Mouse (Mus musculus): Measurements from ENCODE around the gene Chrna9. TPM values are rescaled to one million over a fixed set of nuclear protein-coding genes. Genes with fewer than 3 reads are reported as not detected.

The Chrna9 gene
- not detected in 2 replicates for polyA plus RNA-seq (2015; fragmentation: Nextera tagmentation; extraction: Ambion mirVana)

GRCm38 (mm10) chr5:65934783-65935182 lies at the start of gene Chrna9:
Chrna9 (plus strand) TSS chr5:65934921.
- no peaks in the 10 kb centered on the region for H3K27me3 ChIP-seq (replicated peaks)
- ATAC-seq (replicated peaks) = no peak
- H3K27ac ChIP-seq = no peak within 1 kb of the TSS
- no peak within 1 kb of the TSS for H3K9ac ChIP-seq
- no peak within 1 kb of the TSS for H3K4me3 ChIP-seq
- no peak within 1 kb of the TSS for H3K4me2 ChIP-seq
- no peaks in the 10 kb centered on the region for H3K9me3 ChIP-seq
- 86% methylated on average over 5 of the region's 5 CpGs for WGBS
- H3K36me3 ChIP-seq (replicated peaks) = no peaks in the 10 kb centered on the region
- no peaks in the 10 kb centered on the region for H3K4me1 ChIP-seq

- Histone ChIP-seq H3K4me2 (no peak overlapping the region), H3K4me3 (no peak overlapping the region), H3K36me3 (replicated peaks) (no peaks in the 10 kb centered on the region), H3K9me3 (no peaks in the 10 kb centered on the region), H3K27me3 (replicated peaks) (no peaks in the 10 kb centered on the region), H3K27ac (no peak overlapping the region), H3K4me1 (no peaks in the 10 kb centered on the region), H3K9ac (no peak overlapping the region)
- 32% methylated on average over 15 of the region's 15 CpGs for WGBS
- ATAC-seq (replicated peaks) = no peak
Observed at GRCm38 (mm10) chr5:65885699-65886443, 48.9 kb upstream of the Chrna9 start.

GRCm38 (mm10) chr5:65888102-65888501 lies 46.6 kb upstream of the Chrna9 start:
- H3K9ac ChIP-seq = no peak overlapping the region
- H3K36me3 ChIP-seq (replicated peaks) = no peaks in the 10 kb centered on the region
- H3K4me1 ChIP-seq = no peaks in the 10 kb centered on the region
- no peaks in the 10 kb centered on the region for H3K9me3 ChIP-seq
- 95% methylated on average over 5 of the region's 5 CpGs for WGBS
- H3K27ac ChIP-seq = no peak overlapping the region
- H3K27me3 ChIP-seq (replicated peaks) = no peaks in the 10 kb centered on the region
- ATAC-seq (replicated peaks) = no peak
- no peak overlapping the region for H3K4me2 ChIP-seq
- no peak overlapping the region for H3K4me3 ChIP-seq

GRCm38 (mm10) chr5:65888998-65889397 lies 45.7 kb upstream of the Chrna9 start:
- Histone ChIP-seq H3K4me2 (no peak overlapping the region), H3K27ac (no peak overlapping the region), H3K4me1 (no peaks in the 10 kb centered on the region), H3K36me3 (replicated peaks) (no peaks in the 10 kb centered on the region), H3K4me3 (no peak overlapping the region), H3K9ac (no peak overlapping the region), H3K27me3 (replicated peaks) (no peaks in the 10 kb centered on the region), H3K9me3 (no peaks in the 10 kb centered on the region)
- 78% methylated on average over 5 of the region's 5 CpGs for WGBS
- ATAC-seq (replicated peaks) = no peak

GRCm38 (mm10) chr5:65891251-65891826 lies 43.4 kb upstream of the Chrna9 start:
- H3K36me3 ChIP-seq (replicated peaks) = no peaks in the 10 kb centered on the region
- WGBS = 67% methylated on average over 14 of the region's 14 CpGs
- no peak overlapping the region for H3K27ac ChIP-seq
- ATAC-seq (replicated peaks) = no peak
- H3K4me1 ChIP-seq = no peaks in the 10 kb centered on the region
- no peaks in the 10 kb centered on the region for H3K9me3 ChIP-seq
- no peaks in the 10 kb centered on the region for H3K27me3 ChIP-seq (replicated peaks)
- H3K9ac ChIP-seq = no peak overlapping the region
- no peak overlapping the region for H3K4me3 ChIP-seq
- H3K4me2 ChIP-seq = no peak overlapping the region

GRCm38 (mm10) chr5:65895121-65895692 lies 39.5 kb upstream of the Chrna9 start:
- WGBS = 90% methylated on average over 6 of the region's 6 CpGs
- no peaks in the 10 kb centered on the region for H3K27me3 ChIP-seq (replicated peaks)
- ATAC-seq (replicated peaks) = no peak
- H3K9ac ChIP-seq = no peak overlapping the region
- no peaks in the 10 kb centered on the region for H3K4me1 ChIP-seq
- H3K4me3 ChIP-seq = no peak overlapping the region
- H3K4me2 ChIP-seq = no peak overlapping the region
- H3K9me3 ChIP-seq = no peaks in the 10 kb centered on the region
- no peaks in the 10 kb centered on the region for H3K36me3 ChIP-seq (replicated peaks)
- no peak overlapping the region for H3K27ac ChIP-seq

GRCm38 (mm10) chr5:65895764-65896163 lies 39.0 kb upstream of the Chrna9 start:
- Histone ChIP-seq H3K4me3 (no peak overlapping the region), H3K36me3 (replicated peaks) (no peaks in the 10 kb centered on the region), H3K9ac (no peak overlapping the region), H3K9me3 (no peaks in the 10 kb centered on the region), H3K4me2 (no peak overlapping the region), H3K27ac (no peak overlapping the region), H3K27me3 (replicated peaks) (no peaks in the 10 kb centered on the region), H3K4me1 (no peaks in the 10 kb centered on the region)
- 64% methylated on average over 7 of the region's 7 CpGs for WGBS
- no peak for ATAC-seq (replicated peaks)

- Histone ChIP-seq H3K9ac (no peak overlapping the region), H3K27me3 (replicated peaks) (no peaks in the 10 kb centered on the region), H3K9me3 (no peaks in the 10 kb centered on the region), H3K4me1 (no peaks in the 10 kb centered on the region), H3K27ac (no peak overlapping the region), H3K4me3 (no peak overlapping the region), H3K4me2 (no peak overlapping the region), H3K36me3 (replicated peaks) (no peaks in the 10 kb centered on the region)
- WGBS = 94% methylated on average over 2 of the region's 2 CpGs
- no peak for ATAC-seq (replicated peaks)
Observed at GRCm38 (mm10) chr5:65897731-65898130, 37.0 kb upstream of the Chrna9 start.

GRCm38 (mm10) chr5:65898683-65899082 lies 36.0 kb upstream of the Chrna9 start:
- no peaks in the 10 kb centered on the region for H3K9me3 ChIP-seq
- no peak for ATAC-seq (replicated peaks)
- no peak overlapping the region for H3K4me3 ChIP-seq
- H3K27me3 ChIP-seq (replicated peaks) = no peaks in the 10 kb centered on the region
- no peak overlapping the region for H3K4me2 ChIP-seq
- no peaks in the 10 kb centered on the region for H3K4me1 ChIP-seq
- no peak overlapping the region for H3K27ac ChIP-seq
- H3K36me3 ChIP-seq (replicated peaks) = no peaks in the 10 kb centered on the region
- 87% methylated on average over 3 of the region's 3 CpGs for WGBS
- H3K9ac ChIP-seq = no peak overlapping the region

- Histone ChIP-seq H3K27ac (no peak overlapping the region), H3K36me3 (replicated peaks) (no peaks in the 10 kb centered on the region)
- 83% methylated on average over 6 of the region's 6 CpGs for WGBS
Observed at GRCm38 (mm10) chr5:65900113-65900512, 34.6 kb upstream of the Chrna9 start.

GRCm38 (mm10) chr5:65900862-65901265 lies 33.9 kb upstream of the Chrna9 start:
- no peak for ATAC-seq (replicated peaks)
- H3K27ac ChIP-seq = no peak overlapping the region
- 71% methylated on average over 7 of the region's 7 CpGs for WGBS

More at GRCm38 (mm10) chr5:65900113-65900512, 34.6 kb upstream of the Chrna9 start:
- ATAC-seq (replicated peaks) = no peak
- Histone ChIP-seq H3K27me3 (replicated peaks) (no peaks in the 10 kb centered on the region), H3K9ac (no peak overlapping the region), H3K4me3 (no peak overlapping the region), H3K4me2 (no peak overlapping the region), H3K4me1 (no peaks in the 10 kb centered on the region), H3K9me3 (no peaks in the 10 kb centered on the region)

GRCm38 (mm10) chr5:65901868-65902418 lies 32.8 kb upstream of the Chrna9 start:
- no peak for ATAC-seq (replicated peaks)
- no peak overlapping the region for H3K4me2 ChIP-seq
- no peaks in the 10 kb centered on the region for H3K4me1 ChIP-seq
- no peaks in the 10 kb centered on the region for H3K9me3 ChIP-seq
- no peak overlapping the region for H3K27ac ChIP-seq
- 92% methylated on average over 10 of the region's 10 CpGs for WGBS
- no peaks in the 10 kb centered on the region for H3K36me3 ChIP-seq (replicated peaks)
- no peak overlapping the region for H3K4me3 ChIP-seq
- H3K27me3 ChIP-seq (replicated peaks) = no peaks in the 10 kb centered on the region
- H3K9ac ChIP-seq = no peak overlapping the region

More at GRCm38 (mm10) chr5:65900862-65901265, 33.9 kb upstream of the Chrna9 start:
- H3K4me3 ChIP-seq = no peak overlapping the region
- no peaks in the 10 kb centered on the region for H3K4me1 ChIP-seq
- no peak overlapping the region for H3K9ac ChIP-seq
- no peak overlapping the region for H3K4me2 ChIP-seq
- no peaks in the 10 kb centered on the region for H3K36me3 ChIP-seq (replicated peaks)
- H3K9me3 ChIP-seq = no peaks in the 10 kb centered on the region
- H3K27me3 ChIP-seq (replicated peaks) = no peaks in the 10 kb centered on the region

Data from midbrain, embryonic 15.5 days (tissue).